Mouse (Mus musculus): Measurements from ENCODE around the gene Tex38. TPM values are rescaled to one million over a fixed set of nuclear protein-coding genes. Genes with fewer than 3 reads are reported as not detected.

Tex38 gene
- polyA plus RNA-seq, 1 experiment from 2014 or later, result not detected

GRCm38 (mm10) chr4:115784769-115785510, 4.1 kb upstream of the Tex38 start, which contains the start of gene Atpaf1:
Atpaf1 (plus strand) TSS chr4:115784812.
- Histone ChIP-seq H3K36me3 (ENCODE audit: control insufficient read depth, insufficient read depth, low read length) (peaks cover 14% of the 10 kb centered on the region; the same call in 1 of the 2 replicates), H3K4me2 (replicated peaks; ENCODE audit: low read depth, low read length) (peak within 1 kb of the TSS; percentile 79), H3K9me3 (ENCODE audit: control insufficient read depth, low read length) (no peaks in the 10 kb centered on the region), H3K4me1 (ENCODE audit: control insufficient read depth, insufficient read depth, low read length) (peaks cover 8% of the 10 kb centered on the region), H3K27me3 (ENCODE audit: control insufficient read depth, insufficient read depth, low read length) (no peaks in the 10 kb centered on the region), H3K4me3 (ENCODE audit: low read length) (peak within 1 kb of the TSS; percentile 72), H3K9ac (ENCODE audit: low read depth, low read length) (peak within 1 kb of the TSS; percentile 84), H3K27ac (ENCODE audit: low read depth, low read length) (peak within 1 kb of the TSS; percentile 24; the same call in 1 of the 2 replicates)
- peak; percentile 93 for ATAC-seq (ENCODE audit: low FRiP score, low TSS enrichment)
- under 1% methylated on average over 48 of the region's 69 CpGs for WGBS

- H3K4me2 ChIP-seq (replicated peaks; ENCODE audit: low read depth, low read length), result no peak overlapping the region
- no peaks in the 10 kb centered on the region for H3K9me3 ChIP-seq (ENCODE audit: control insufficient read depth, low read length)
- no peak overlapping the region for H3K4me3 ChIP-seq (ENCODE audit: low read length)
- no peak overlapping the region for H3K27ac ChIP-seq (ENCODE audit: low read depth, low read length)
- peaks cover 8% of the 10 kb centered on the region for H3K4me1 ChIP-seq (ENCODE audit: control insufficient read depth, insufficient read depth, low read length)
- WGBS, result 86% methylated on average over 5 of the region's 5 CpGs
- no peak overlapping the region for H3K9ac ChIP-seq (ENCODE audit: low read depth, low read length)
- H3K27me3 ChIP-seq (ENCODE audit: control insufficient read depth, insufficient read depth, low read length), result no peaks in the 10 kb centered on the region
- peaks cover 7% of the 10 kb centered on the region; the same call in 1 of the 2 replicates for H3K36me3 ChIP-seq (ENCODE audit: control insufficient read depth, insufficient read depth, low read length)
- ATAC-seq (ENCODE audit: low FRiP score, low TSS enrichment), result no peak
These were observed 1.4 kb upstream of the Tex38 start for GRCm38 (mm10) chr4:115782026-115782805.

- 36% methylated on average over 6 of the region's 6 CpGs for WGBS
- Histone ChIP-seq H3K9me3 (ENCODE audit: control insufficient read depth, low read length) (no peaks in the 10 kb centered on the region), H3K27ac (ENCODE audit: low read depth, low read length) (no peak overlapping the region), H3K4me1 (ENCODE audit: control insufficient read depth, insufficient read depth, low read length) (peaks cover 4% of the 10 kb centered on the region), H3K36me3 (ENCODE audit: control insufficient read depth, insufficient read depth, low read length) (peaks cover 7% of the 10 kb centered on the region; the same call in 1 of the 2 replicates), H3K4me2 (replicated peaks; ENCODE audit: low read depth, low read length) (no peak overlapping the region), H3K9ac (ENCODE audit: low read depth, low read length) (no peak overlapping the region), H3K27me3 (ENCODE audit: control insufficient read depth, insufficient read depth, low read length) (no peaks in the 10 kb centered on the region), H3K4me3 (ENCODE audit: low read length) (no peak overlapping the region)
- ATAC-seq (ENCODE audit: low FRiP score, low TSS enrichment), result no peak
These were observed 549 bp downstream of the Tex38 start for GRCm38 (mm10) chr4:115780269-115780668.

GRCm38 (mm10) chr4:115777627-115778026, 3.2 kb downstream of the Tex38 start:
- Histone ChIP-seq H3K4me1 (ENCODE audit: control insufficient read depth, insufficient read depth, low read length) (no peaks in the 10 kb centered on the region), H3K36me3 (ENCODE audit: control insufficient read depth, insufficient read depth, low read length) (peaks cover 15% of the 10 kb centered on the region; the same call in 1 of the 2 replicates), H3K27ac (ENCODE audit: low read depth, low read length) (no peak overlapping the region), H3K27me3 (ENCODE audit: control insufficient read depth, insufficient read depth, low read length) (no peaks in the 10 kb centered on the region), H3K4me2 (replicated peaks; ENCODE audit: low read depth, low read length) (no peak overlapping the region), H3K9me3 (ENCODE audit: control insufficient read depth, low read length) (no peaks in the 10 kb centered on the region), H3K4me3 (ENCODE audit: low read length) (no peak overlapping the region), H3K9ac (ENCODE audit: low read depth, low read length) (no peak overlapping the region)
- no peak for ATAC-seq (ENCODE audit: low FRiP score, low TSS enrichment)
- WGBS, result 99% methylated on average over 2 of the region's 2 CpGs

- H3K36me3 ChIP-seq (ENCODE audit: control insufficient read depth, insufficient read depth, low read length), result peaks cover 27% of the 10 kb centered on the region; the same call in 1 of the 2 replicates
- no peaks in the 10 kb centered on the region for H3K4me1 ChIP-seq (ENCODE audit: control insufficient read depth, insufficient read depth, low read length)
- H3K27ac ChIP-seq (ENCODE audit: low read depth, low read length), result no peak overlapping the region
- 91% methylated on average over 6 of the region's 6 CpGs for WGBS
- H3K4me2 ChIP-seq (replicated peaks; ENCODE audit: low read depth, low read length), result no peak overlapping the region
- H3K4me3 ChIP-seq (ENCODE audit: low read length), result no peak overlapping the region
- ATAC-seq (ENCODE audit: low FRiP score, low TSS enrichment), result no peak
- H3K27me3 ChIP-seq (ENCODE audit: control insufficient read depth, insufficient read depth, low read length), result no peaks in the 10 kb centered on the region
- H3K9ac ChIP-seq (ENCODE audit: low read depth, low read length), result no peak overlapping the region
- no peaks in the 10 kb centered on the region for H3K9me3 ChIP-seq (ENCODE audit: control insufficient read depth, low read length)
These were observed 5.8 kb downstream of the Tex38 start for GRCm38 (mm10) chr4:115775056-115775455.

GRCm38 (mm10) chr4:115767647-115768467, 13.0 kb downstream of the Tex38 start:
- H3K27ac ChIP-seq (ENCODE audit: low read depth, low read length), result peak overlapping the region; percentile 52; the same call in 1 of the 2 replicates
- no peak overlapping the region for H3K9ac ChIP-seq (ENCODE audit: low read depth, low read length)
- no peak overlapping the region for H3K4me2 ChIP-seq (replicated peaks; ENCODE audit: low read depth, low read length)
- H3K27me3 ChIP-seq (ENCODE audit: control insufficient read depth, insufficient read depth, low read length), result no peaks in the 10 kb centered on the region
- 0 out of 2 replicates have a peak, but pooled peaks cover 3% of the 10 kb centered on the region for H3K4me1 ChIP-seq (ENCODE audit: control insufficient read depth, insufficient read depth, low read length)
- 60% methylated on average over 11 of the region's 11 CpGs for WGBS
- peaks cover 40% of the 10 kb centered on the region; the same call in 1 of the 2 replicates for H3K36me3 ChIP-seq (ENCODE audit: control insufficient read depth, insufficient read depth, low read length)
- H3K4me3 ChIP-seq (ENCODE audit: low read length), result no peak overlapping the region
- ATAC-seq (ENCODE audit: low FRiP score, low TSS enrichment), result no peak
- no peaks in the 10 kb centered on the region for H3K9me3 ChIP-seq (ENCODE audit: control insufficient read depth, low read length)

- Histone ChIP-seq H3K9me3 (ENCODE audit: control insufficient read depth, low read length) (no peaks in the 10 kb centered on the region), H3K4me1 (ENCODE audit: control insufficient read depth, insufficient read depth, low read length) (0 out of 2 replicates have a peak, but pooled peaks cover 3% of the 10 kb centered on the region), H3K4me3 (ENCODE audit: low read length) (no peak overlapping the region), H3K27me3 (ENCODE audit: control insufficient read depth, insufficient read depth, low read length) (no peaks in the 10 kb centered on the region), H3K36me3 (ENCODE audit: control insufficient read depth, insufficient read depth, low read length) (peaks cover 42% of the 10 kb centered on the region), H3K27ac (ENCODE audit: low read depth, low read length) (no peak overlapping the region), H3K4me2 (replicated peaks; ENCODE audit: low read depth, low read length) (no peak overlapping the region), H3K9ac (ENCODE audit: low read depth, low read length) (no peak overlapping the region)
- no peak for ATAC-seq (ENCODE audit: low FRiP score, low TSS enrichment)
- 85% methylated on average over 11 of the region's 11 CpGs for WGBS
These were observed 16.2 kb downstream of the Tex38 start for GRCm38 (mm10) chr4:115764581-115764980.

- peaks cover 41% of the 10 kb centered on the region for H3K36me3 ChIP-seq (ENCODE audit: control insufficient read depth, insufficient read depth, low read length)
- ATAC-seq (ENCODE audit: low FRiP score, low TSS enrichment), result no peak
These were observed 19.6 kb downstream of the Tex38 start for GRCm38 (mm10) chr4:115761206-115761605.

More at GRCm38 (mm10) chr4:115761206-115761605, 19.6 kb downstream of the Tex38 start:
- H3K9ac ChIP-seq (ENCODE audit: low read depth, low read length), result no peak overlapping the region
- WGBS, result 42% methylated on average over 3 of the region's 3 CpGs
- no peaks in the 10 kb centered on the region for H3K9me3 ChIP-seq (ENCODE audit: control insufficient read depth, low read length)
- no peak overlapping the region for H3K4me2 ChIP-seq (replicated peaks; ENCODE audit: low read depth, low read length)
- H3K27me3 ChIP-seq (ENCODE audit: control insufficient read depth, insufficient read depth, low read length), result no peaks in the 10 kb centered on the region
- no peak overlapping the region for H3K27ac ChIP-seq (ENCODE audit: low read depth, low read length)
- H3K4me1 ChIP-seq (ENCODE audit: control insufficient read depth, insufficient read depth, low read length), result no peaks in the 10 kb centered on the region
- no peak overlapping the region for H3K4me3 ChIP-seq (ENCODE audit: low read length)

Data from kidney, embryonic 14.5 days (tissue).